Mouse (Mus musculus) brain, embryonic 14.5 days (tissue): ENCODE data around the gene Pimreg.

Experiments used
- CTCF ChIP-seq: fragments of 200-500 bp; IDR thresholded peaks from 2 replicates; pipeline ENCODE4 v1.5.1; 2012; ENCODE audit warnings: inconsistent platforms, mild to moderate bottlenecking, moderate library complexity, borderline replicate concordance; ENCODE audit not compliant: insufficient read depth, insufficient read length; ENCODE audit errors: extremely low read depth
- POLR2A ChIP-seq: fragments of 200-500 bp; IDR thresholded peaks from 2 replicates; pipeline ENCODE4 v1.6.1; 2012; ENCODE audit warnings: mild to moderate bottlenecking, inconsistent platforms, borderline replicate concordance; ENCODE audit not compliant: poor library complexity, insufficient read depth, insufficient read length, severe bottlenecking; ENCODE audit errors: extremely low read depth

GRCm38 (mm10) chr11:72010940-72011722, 30.7 kb upstream of the Pimreg start:
- TF ChIP-seq CTCF (no peak), POLR2A (no peak)
